Mouse (Mus musculus): ENCODE results near the gene Olfr1396. TPM values are rescaled to one million over a fixed set of nuclear protein-coding genes. Genes with fewer than 3 reads are reported as not detected.
A peak's percentile ranks its signal among the peaks of the same experiment; 100 is the strongest.

Olfr1396 gene
- polyA plus RNA-seq, 1 experiment from 2014 or later = not detected

DNA sequence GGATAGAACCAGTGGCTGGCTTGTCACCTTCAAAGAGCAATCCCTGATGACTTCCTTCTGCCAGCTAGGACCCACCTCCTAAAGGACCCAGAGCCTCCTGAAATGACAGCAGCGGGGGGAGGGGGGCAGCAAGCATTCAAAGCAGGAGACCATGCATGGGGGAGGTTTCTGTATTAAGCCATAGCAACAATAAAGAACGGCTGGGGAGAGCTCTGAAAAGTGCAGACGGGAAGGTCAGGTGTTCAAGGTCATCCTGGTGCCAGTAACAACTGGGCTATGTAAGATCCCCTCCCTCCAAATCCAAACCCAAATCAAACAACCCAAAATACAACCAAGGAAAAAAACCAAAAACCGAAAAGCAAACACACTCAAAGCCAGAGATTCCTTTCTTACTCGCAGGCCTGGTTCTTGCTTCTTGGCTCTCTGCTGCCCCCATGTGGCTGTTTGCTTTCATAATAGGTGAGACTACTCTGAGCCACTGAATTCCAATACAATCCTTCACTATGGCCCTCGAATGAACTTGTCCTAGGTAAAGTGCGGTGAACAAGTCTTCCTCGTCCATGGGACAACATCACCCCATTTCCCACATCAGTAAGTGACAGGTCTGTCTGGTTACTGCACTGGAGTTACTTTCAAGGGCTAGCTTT is 11.5 kb downstream of the Olfr1396 start:
- peak; percentile 80 for DNase-seq (ENCODE audit: extremely low spot score, low spot score)
- H3K36me3 ChIP-seq (replicated peaks) = no peaks in the 10 kb centered on the region
- 25% methylated on average over 8 of the region's 8 CpGs for WGBS
- H3K4me1 ChIP-seq = peaks cover 12% of the 10 kb centered on the region; the same call in 1 of the 2 replicates
- no peaks in the 10 kb centered on the region for H3K27me3 ChIP-seq (ENCODE audit: poor library complexity, severe bottlenecking)
- H3K9me3 ChIP-seq = no peaks in the 10 kb centered on the region
- H3K4me3 ChIP-seq = no peak overlapping the region
- no peak overlapping the region for H3K27ac ChIP-seq

DNA sequence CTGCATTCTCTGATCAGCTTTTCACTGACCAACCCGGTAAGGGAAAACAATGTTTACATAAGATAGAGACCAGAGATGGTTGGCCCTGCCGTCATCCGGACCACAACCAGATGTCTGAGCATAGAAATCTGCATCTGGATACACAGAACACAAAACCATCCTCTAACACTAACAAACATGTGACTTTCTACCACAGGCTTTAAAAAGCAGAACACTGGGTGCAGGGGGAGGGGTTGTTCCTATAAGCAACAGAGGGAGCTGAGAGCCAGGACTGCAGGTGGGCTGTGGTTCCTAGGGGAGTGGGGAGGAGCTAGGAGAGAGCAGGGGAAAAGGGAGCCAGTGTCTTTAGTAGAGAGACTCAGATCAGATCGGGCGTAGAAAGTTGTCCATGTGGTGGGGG is 13.2 kb downstream of the Olfr1396 start:
- no peaks in the 10 kb centered on the region for H3K9me3 ChIP-seq
- H3K4me1 ChIP-seq = peaks cover 6% of the 10 kb centered on the region; the same call in 1 of the 2 replicates
- no peak overlapping the region for H3K27ac ChIP-seq
- H3K4me3 ChIP-seq = no peak overlapping the region
- no peak for DNase-seq (ENCODE audit: extremely low spot score, low spot score)
- H3K36me3 ChIP-seq (replicated peaks) = no peaks in the 10 kb centered on the region
- H3K27me3 ChIP-seq (ENCODE audit: poor library complexity, severe bottlenecking) = no peaks in the 10 kb centered on the region
- 69% methylated on average over 5 of the region's 5 CpGs for WGBS

DNA sequence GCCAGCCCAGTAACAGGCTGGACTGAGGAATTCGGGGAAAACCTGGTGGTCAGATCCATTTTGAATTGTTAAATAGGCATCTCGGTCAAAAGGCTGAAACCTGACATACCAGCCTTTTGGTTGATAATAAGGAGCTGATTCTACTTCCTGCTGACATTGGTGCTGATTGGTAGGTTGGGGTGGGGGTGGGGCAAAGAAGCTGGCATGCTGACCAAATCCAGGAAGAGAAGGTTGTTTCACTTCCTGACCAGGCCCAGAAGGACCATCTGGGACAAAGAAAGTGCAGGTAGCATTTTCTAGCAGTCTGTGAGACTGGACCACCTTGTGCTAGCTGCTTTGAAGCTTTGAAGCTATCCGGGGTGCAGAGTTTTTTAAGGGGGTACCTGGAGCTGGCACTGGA is 14.3 kb downstream of the Olfr1396 start:
- Histone ChIP-seq H3K4me3 (no peak overlapping the region), H3K4me1 (peaks cover 8% of the 10 kb centered on the region; the same call in 1 of the 2 replicates), H3K27me3 (ENCODE audit: poor library complexity, severe bottlenecking) (no peaks in the 10 kb centered on the region), H3K36me3 (replicated peaks) (no peaks in the 10 kb centered on the region), H3K27ac (no peak overlapping the region), H3K9me3 (no peaks in the 10 kb centered on the region)
- WGBS = 89% methylated on average over 3 of the region's 3 CpGs
- no peak for DNase-seq (ENCODE audit: extremely low spot score, low spot score)

DNA sequence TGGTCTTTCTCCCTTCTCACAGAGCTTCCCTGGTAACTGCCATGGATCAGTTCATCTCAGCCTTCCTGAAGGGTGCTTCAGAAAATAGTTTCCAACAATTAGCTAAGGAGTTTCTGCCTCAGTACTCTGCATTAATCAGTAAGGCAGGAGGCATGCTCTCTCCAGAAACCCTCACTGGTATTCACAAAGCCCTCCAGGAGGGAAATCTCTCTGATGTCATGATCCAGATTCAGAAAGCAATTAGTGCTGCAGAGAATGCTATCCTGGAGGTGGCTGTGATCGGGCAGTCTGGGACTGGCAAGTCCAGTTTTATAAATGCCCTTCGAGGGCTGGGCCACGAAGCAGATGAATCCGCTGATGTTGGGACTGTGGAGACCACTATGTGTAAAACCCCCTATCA is 19.3 kb downstream of the Olfr1396 start:
- H3K4me3 ChIP-seq = no peak overlapping the region
- no peaks in the 10 kb centered on the region for H3K9me3 ChIP-seq
- H3K27me3 ChIP-seq (ENCODE audit: poor library complexity, severe bottlenecking) = no peaks in the 10 kb centered on the region
- H3K36me3 ChIP-seq (replicated peaks) = no peaks in the 10 kb centered on the region
- H3K27ac ChIP-seq = no peak overlapping the region
- peaks cover 4% of the 10 kb centered on the region; the same call in 1 of the 2 replicates for H3K4me1 ChIP-seq
- no peak for DNase-seq (ENCODE audit: extremely low spot score, low spot score)
- WGBS = 76% methylated on average over 4 of the region's 4 CpGs

DNA sequence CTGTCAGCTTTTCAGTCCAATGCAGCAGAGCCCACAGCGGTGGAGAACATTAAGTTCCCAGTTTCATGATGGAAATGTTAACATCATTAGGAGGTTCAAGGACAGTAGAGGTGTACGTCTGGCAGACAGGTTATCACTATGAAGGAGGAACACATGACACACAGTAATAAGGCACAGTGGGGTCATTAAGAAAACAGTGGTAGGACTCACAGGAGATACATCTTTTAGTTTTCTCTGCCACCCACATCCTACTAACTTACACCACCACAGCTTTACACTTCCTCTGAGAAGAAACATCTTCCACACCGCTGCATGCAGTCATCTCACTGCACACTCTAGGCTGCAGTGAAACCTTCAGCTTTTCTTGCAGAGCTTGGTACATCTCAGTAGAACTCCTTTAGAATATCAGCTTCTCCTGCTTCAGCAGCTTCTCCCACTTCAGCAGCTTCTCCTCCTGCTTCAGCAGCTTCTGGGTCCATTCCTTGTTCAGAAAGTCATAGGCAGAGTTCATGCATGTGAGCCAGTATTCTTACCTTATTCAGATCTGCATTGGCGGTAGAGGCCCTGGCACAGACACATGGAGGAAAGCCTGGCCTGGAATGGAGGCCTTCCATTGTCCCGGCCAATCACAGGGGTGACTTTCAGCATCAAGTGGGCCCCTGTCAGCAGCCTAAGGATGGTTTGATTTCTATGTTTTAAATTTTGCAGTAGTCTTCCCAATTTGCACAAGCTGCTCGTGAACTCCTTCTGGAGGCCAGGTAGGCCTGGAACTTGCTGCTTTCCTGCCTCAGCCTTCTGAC is 20.6 kb downstream of the Olfr1396 start:
- H3K27ac ChIP-seq = no peak overlapping the region
- no peak for DNase-seq (ENCODE audit: extremely low spot score, low spot score)
- peaks cover 4% of the 10 kb centered on the region; the same call in 1 of the 2 replicates for H3K4me1 ChIP-seq
- no peak overlapping the region for H3K4me3 ChIP-seq
- H3K9me3 ChIP-seq = no peaks in the 10 kb centered on the region
- H3K36me3 ChIP-seq (replicated peaks) = no peaks in the 10 kb centered on the region
- H3K27me3 ChIP-seq (ENCODE audit: poor library complexity, severe bottlenecking) = no peaks in the 10 kb centered on the region
- 93% methylated on average over 6 of the region's 6 CpGs for WGBS

DNA sequence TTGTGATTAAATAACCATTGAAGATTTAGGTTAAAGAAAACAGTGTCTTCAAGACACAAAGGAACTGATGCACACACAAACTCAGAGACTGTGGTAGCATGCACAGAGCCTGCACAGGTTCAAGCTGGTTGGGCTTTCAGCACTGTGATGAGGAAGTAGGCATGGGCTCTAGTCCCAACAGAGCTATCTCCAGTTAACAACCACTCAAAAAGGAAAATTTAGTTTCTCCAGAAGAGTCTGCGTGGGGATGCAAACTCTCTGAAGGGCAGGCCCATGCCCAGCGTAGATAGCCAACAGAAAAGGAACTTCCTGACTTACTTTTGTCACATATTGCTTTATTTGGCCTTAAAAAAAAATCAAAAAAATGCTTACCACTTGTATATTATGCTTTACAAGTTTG is 21.9 kb downstream of the Olfr1396 start:
- 88% methylated on average over 2 of the region's 2 CpGs for WGBS
- H3K27me3 ChIP-seq (ENCODE audit: poor library complexity, severe bottlenecking) = no peaks in the 10 kb centered on the region
- H3K9me3 ChIP-seq = no peaks in the 10 kb centered on the region
- DNase-seq (ENCODE audit: extremely low spot score, low spot score) = no peak
- H3K4me3 ChIP-seq = no peak overlapping the region
- H3K27ac ChIP-seq = no peak overlapping the region
- H3K36me3 ChIP-seq (replicated peaks) = no peaks in the 10 kb centered on the region
- H3K4me1 ChIP-seq = peaks cover 12% of the 10 kb centered on the region

DNA sequence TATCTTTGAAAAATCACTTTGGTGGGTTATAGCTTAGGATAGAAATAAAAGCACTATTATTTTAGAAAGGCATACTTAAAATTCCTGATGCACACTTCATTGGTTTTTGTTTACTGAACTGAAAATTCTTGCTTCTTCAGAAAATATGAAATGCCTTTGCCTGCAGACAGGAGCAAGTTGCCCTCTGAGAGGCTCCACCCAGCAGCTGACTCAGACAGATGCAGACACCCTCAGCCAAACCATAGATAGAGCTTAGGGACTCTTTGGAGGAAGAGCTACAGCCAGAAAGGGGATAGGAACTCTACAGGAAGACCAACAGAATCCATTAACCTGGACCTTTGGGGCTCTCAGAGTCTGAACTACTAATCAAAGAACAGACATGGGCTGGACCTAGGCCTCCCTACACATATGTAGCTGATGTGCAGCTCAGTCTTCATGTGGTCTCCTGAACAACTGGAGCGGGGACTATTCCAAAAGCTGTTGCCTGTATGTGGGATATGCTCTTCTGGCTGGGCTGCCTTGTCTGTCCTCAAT is 22.6 kb downstream of the Olfr1396 start:
- peaks cover 12% of the 10 kb centered on the region for H3K4me1 ChIP-seq
- no peaks in the 10 kb centered on the region for H3K9me3 ChIP-seq

DNA sequence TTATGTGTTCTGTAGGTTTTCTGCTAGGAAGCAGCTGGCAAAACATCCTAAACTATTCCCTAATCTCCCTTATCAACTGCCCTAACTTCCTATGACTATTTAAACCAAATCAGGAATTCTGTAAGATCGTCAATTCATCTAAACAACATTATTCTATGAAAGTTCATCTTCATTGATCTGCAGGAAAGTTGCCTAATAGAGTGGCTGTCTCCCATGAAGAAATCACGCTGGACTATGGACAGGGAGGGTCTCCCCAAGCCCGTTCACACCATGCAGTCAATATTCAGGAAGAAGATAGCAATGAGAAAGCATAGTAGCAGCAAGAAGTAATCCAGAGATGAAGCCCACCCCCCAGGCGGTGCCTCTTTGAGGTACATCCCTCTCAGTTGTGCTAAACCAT is 23.5 kb downstream of the Olfr1396 start:
- Histone ChIP-seq H3K4me3 (no peak overlapping the region), H3K4me1 (peaks cover 12% of the 10 kb centered on the region), H3K9me3 (no peaks in the 10 kb centered on the region), H3K27ac (no peak overlapping the region), H3K36me3 (replicated peaks) (no peaks in the 10 kb centered on the region), H3K27me3 (ENCODE audit: poor library complexity, severe bottlenecking) (no peaks in the 10 kb centered on the region)
- 81% methylated on average over 4 of the region's 4 CpGs for WGBS
- DNase-seq (ENCODE audit: extremely low spot score, low spot score) = no peak

More for the DNA sequence above, 22.6 kb downstream of the Olfr1396 start:
- Histone ChIP-seq H3K27me3 (ENCODE audit: poor library complexity, severe bottlenecking) (no peaks in the 10 kb centered on the region), H3K36me3 (replicated peaks) (no peaks in the 10 kb centered on the region), H3K27ac (no peak overlapping the region), H3K4me3 (no peak overlapping the region)
- 81% methylated on average over 1 of the region's 1 CpGs for WGBS
- DNase-seq (ENCODE audit: extremely low spot score, low spot score) = no peak

DNA sequence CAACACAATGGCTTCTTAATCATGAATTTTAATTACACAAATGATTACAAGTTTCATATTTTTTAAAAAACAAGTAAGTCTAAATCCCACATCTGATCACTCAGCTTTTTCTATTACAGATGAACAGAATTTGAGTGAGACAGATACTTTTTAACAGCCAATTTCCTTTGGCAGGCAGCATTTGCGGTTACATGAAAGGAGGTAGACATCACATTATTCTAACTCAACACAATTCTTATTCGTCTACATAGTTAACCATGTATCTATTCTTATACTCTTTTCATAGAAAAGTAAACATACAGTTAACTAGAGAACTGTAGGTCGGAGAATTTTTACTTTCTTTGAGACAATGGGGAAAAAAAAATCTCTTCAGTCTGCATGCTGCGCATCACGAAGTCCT is 24.1 kb downstream of the Olfr1396 start:
- H3K27ac ChIP-seq = no peak overlapping the region
- WGBS = 92% methylated on average over 5 of the region's 5 CpGs
- DNase-seq (ENCODE audit: extremely low spot score, low spot score) = no peak
- H3K9me3 ChIP-seq = no peaks in the 10 kb centered on the region
- H3K4me3 ChIP-seq = no peak overlapping the region
- peaks cover 12% of the 10 kb centered on the region for H3K4me1 ChIP-seq
- H3K27me3 ChIP-seq (ENCODE audit: poor library complexity, severe bottlenecking) = no peaks in the 10 kb centered on the region
- no peaks in the 10 kb centered on the region for H3K36me3 ChIP-seq (replicated peaks)

DNA sequence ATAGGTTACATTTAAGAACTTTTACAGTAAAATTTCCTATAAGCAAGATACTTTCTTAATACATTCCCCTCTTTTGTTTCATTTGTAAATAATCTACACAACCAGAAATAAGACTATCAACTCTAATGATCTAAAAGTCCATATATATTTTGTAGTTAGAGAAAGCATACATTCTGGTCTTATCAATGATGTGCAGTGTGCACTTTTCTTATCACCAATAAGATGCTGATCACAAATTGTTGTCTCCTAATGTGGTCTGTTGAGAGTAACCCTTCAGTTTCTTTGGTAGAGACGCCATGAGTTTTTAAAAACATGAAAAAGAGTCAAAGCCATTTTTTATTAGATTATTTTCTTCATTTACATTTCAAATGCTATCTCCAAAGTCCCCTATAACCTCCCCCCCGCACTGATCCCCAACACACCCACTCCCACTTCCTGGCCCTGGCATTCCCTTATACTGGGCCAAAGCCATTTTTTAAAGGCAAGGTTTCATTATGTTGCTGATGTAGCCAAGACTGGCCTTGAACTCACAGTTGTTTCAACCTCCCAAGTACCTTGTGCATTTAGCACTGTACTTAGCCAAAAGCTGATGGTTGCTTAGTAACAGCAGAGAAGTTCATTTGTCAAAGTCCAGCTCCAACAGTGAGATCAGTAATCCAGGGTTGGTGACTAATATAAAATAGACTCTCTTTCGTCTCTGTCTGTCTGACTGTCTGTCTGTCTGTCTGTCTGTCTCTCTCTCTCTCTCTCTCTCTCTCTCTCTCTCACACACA is 24.8 kb downstream of the Olfr1396 start:
- 85% methylated on average over 3 of the region's 3 CpGs for WGBS
- no peak overlapping the region for H3K27ac ChIP-seq
- H3K4me3 ChIP-seq = no peak overlapping the region
- H3K36me3 ChIP-seq (replicated peaks) = no peaks in the 10 kb centered on the region
- DNase-seq (ENCODE audit: extremely low spot score, low spot score) = no peak
- no peaks in the 10 kb centered on the region for H3K27me3 ChIP-seq (ENCODE audit: poor library complexity, severe bottlenecking)
- H3K9me3 ChIP-seq = no peaks in the 10 kb centered on the region
- peaks cover 8% of the 10 kb centered on the region for H3K4me1 ChIP-seq

DNA sequence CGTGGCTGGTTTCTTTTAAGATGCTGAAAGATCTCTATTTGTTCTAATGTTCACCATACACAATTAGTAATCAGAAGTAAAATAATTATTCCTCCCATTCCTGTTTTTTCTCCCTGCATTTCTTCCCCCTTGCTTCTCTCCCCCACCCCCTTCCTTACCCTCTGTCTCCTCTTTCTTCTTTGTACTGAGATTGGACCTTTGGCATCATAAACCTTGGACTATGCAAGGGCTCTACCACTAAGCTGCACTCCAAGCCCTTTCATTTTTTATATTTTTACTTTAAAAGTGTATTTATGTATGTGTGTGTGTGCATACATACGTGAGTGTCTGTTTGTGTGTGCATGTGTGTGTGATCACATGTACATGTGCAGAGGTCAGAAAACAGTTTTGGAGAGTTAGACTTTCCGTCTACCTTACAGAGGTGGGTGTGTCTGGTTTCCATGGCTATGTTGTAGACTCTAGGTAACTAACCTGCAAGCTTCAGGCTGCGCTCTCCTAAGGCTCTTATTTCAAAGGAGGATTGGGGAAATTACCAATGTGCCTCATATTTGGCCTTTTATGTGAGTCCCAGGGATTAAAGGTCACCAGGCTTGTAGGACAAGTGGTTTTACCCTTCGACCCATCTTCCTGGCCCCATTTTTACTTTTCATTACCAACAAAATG is 25.6 kb downstream of the Olfr1396 start:
- DNase-seq (ENCODE audit: extremely low spot score, low spot score) = no peak
- no peak overlapping the region for H3K4me3 ChIP-seq
- no peak overlapping the region for H3K27ac ChIP-seq
- no peaks in the 10 kb centered on the region for H3K27me3 ChIP-seq (ENCODE audit: poor library complexity, severe bottlenecking)
- no peaks in the 10 kb centered on the region for H3K9me3 ChIP-seq
- WGBS = 91% methylated on average over 5 of the region's 5 CpGs
- H3K36me3 ChIP-seq (replicated peaks) = no peaks in the 10 kb centered on the region
- peaks cover 8% of the 10 kb centered on the region for H3K4me1 ChIP-seq

Measured in forebrain, embryonic 10.5 days (tissue).